In the genomic region with DNA sequence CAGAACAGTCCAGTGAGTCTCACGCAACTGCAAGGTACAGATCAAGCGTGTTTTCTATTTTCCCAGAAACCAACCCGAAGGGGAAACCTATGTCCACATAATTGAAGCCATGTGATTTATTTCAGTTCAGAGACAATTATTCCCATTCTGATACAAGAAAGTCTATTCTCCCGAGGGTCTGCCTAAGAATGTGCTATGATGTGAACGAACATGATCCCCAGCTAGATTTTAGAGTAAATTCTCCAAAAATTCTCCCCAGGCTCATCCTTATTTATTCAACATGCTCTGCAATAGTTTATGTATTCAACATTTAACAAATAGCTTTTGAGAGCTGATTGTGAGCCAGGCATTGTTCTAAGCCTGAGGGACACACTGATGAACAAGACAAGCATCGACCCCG, we compare ENCODE assay signal across 27 mouse cellular contexts.
DNase-seq lines count a peak whose midpoint lies in the region; ATAC-seq and TF ChIP-seq lines count a peak whose summit lies in the region.
"Had no signal": no experiment of that assay in that cellular context is flagged by ENCODE, and none has a peak within 500 bp of the region (broad histone marks: within the 10 kb centered on the region; RNA-seq: fewer than 3 reads in every experiment).

No protein-coding gene starts in this region.

- no peak for TF ChIP-seq POLR2A in embryonic fibroblast, embryonic 13.5 days (IDR thresholded peaks at IDR 0.05; ENCODE audit: low read depth, low read length)

- H3K36me3 ChIP-seq in lung, embryonic 15.5 days: no peaks in the 10 kb centered on the region
- H3K36me3 ChIP-seq in embryonic facial prominence, embryonic 11.5 days (replicated peaks; ENCODE audit: control insufficient read depth, insufficient read depth, low read depth, low read length): no peaks in the 10 kb centered on the region
- no peaks in the 10 kb centered on the region for H3K36me3 ChIP-seq in embryonic facial prominence, embryonic 13.5 days
- H3K36me3 ChIP-seq: heart, embryonic 12.5 days; heart, embryonic 15.5 days had no signal

- WGBS in lung, embryonic 15.5 days: 77% methylated on average over 7 of the region's 7 CpGs
- WGBS in embryonic facial prominence, embryonic 11.5 days: 47% methylated on average over 7 of the region's 7 CpGs
- 32% methylated on average over 7 of the region's 7 CpGs for WGBS in embryonic facial prominence, embryonic 13.5 days

- H3K9me3 ChIP-seq in lung, embryonic 15.5 days: no peaks in the 10 kb centered on the region
- no peaks in the 10 kb centered on the region for H3K9me3 ChIP-seq in embryonic facial prominence, embryonic 11.5 days (replicated peaks; ENCODE audit: control insufficient read depth, low read length)
- no peaks in the 10 kb centered on the region for H3K9me3 ChIP-seq in embryonic facial prominence, embryonic 13.5 days
- H3K9me3 ChIP-seq: heart, embryonic 12.5 days; heart, embryonic 15.5 days had no signal

- H3K27ac ChIP-seq in lung, embryonic 15.5 days: peak overlapping the region; percentile 79
- H3K27ac ChIP-seq in embryonic facial prominence, embryonic 11.5 days (replicated peaks; ENCODE audit: low read depth, low read length): no peak overlapping the region
- peak overlapping the region; percentile 4; the same call in 1 of the 2 replicates for H3K27ac ChIP-seq in embryonic facial prominence, embryonic 13.5 days
- H3K27ac ChIP-seq in embryonic fibroblast, embryonic 13.5 days (ENCODE audit: insufficient read depth, low read length): peak overlapping the region; percentile 8; the same call in 1 of the 2 replicates
- H3K27ac ChIP-seq: gastrocnemius, adult 2 months; heart, embryonic 15.5 days; hindbrain, embryonic 14.5 days; hindbrain, postnatal 0 days had no signal

- no peak for DNase-seq in lung, postnatal 36 days
- peak; percentile 56 for DNase-seq in embryonic facial prominence, embryonic 11.5 days (ENCODE audit: low spot score)
- DNase-seq in right cerebral cortex, postnatal 25 days: no peak
- DNase-seq in gastrocnemius, postnatal 14 days: no peak
- DNase-seq: adrenal gland, adult 8-10 months; adrenal gland, postnatal 36 days; cerebellum, adult 18-20 months; cerebellum, adult 9-10 months; cerebellum, postnatal 14 days; forebrain, postnatal 0 days; gastrocnemius, postnatal 25 days; heart, adult 18-20 months; heart, postnatal 10 days; heart, postnatal 36 days had no signal

- H3K9ac ChIP-seq in lung, embryonic 15.5 days: no peak overlapping the region
- H3K9ac ChIP-seq in embryonic facial prominence, embryonic 11.5 days (replicated peaks; ENCODE audit: low read length): no peak overlapping the region
- H3K9ac ChIP-seq in embryonic facial prominence, embryonic 13.5 days: no peak overlapping the region
- H3K9ac ChIP-seq: forebrain, postnatal 0 days; heart, embryonic 12.5 days; heart, embryonic 15.5 days; hindbrain, embryonic 14.5 days had no signal

- intact Hi-C loops in gastrocnemius, postnatal 14 days (cut with DNase I; ENCODE audit: low total_unique reads): no loop called here

- no peak for ATAC-seq in lung, embryonic 15.5 days (ENCODE audit: borderline replicate concordance, extremely low read depth, low FRiP score, low TSS enrichment)
- no peak for ATAC-seq in embryonic facial prominence, embryonic 11.5 days (replicated peaks; ENCODE audit: insufficient number of reproducible peaks, low FRiP score, low TSS enrichment, low read depth)
- ATAC-seq in embryonic facial prominence, embryonic 13.5 days (ENCODE audit: insufficient number of reproducible peaks, insufficient read depth, low FRiP score, low TSS enrichment, low read depth): no peak
- ATAC-seq: activated CD4-positive, CD25-positive, alpha-beta regulatory T cell, adult 4 months; CD4-positive, CD25-positive, alpha-beta regulatory T cell, adult 4 months; forebrain, embryonic 14.5 days; forebrain, postnatal 0 days; hindbrain, postnatal 0 days; inflammation-experienced regulatory T-cells, adult 6 months; intestine, embryonic 16.5 days had no signal

- H3K4me2 ChIP-seq in lung, embryonic 15.5 days: no peak overlapping the region
- no peak overlapping the region for H3K4me2 ChIP-seq in embryonic facial prominence, embryonic 11.5 days (ENCODE audit: low read depth, low read length)
- no peak overlapping the region for H3K4me2 ChIP-seq in embryonic facial prominence, embryonic 13.5 days
- H3K4me2 ChIP-seq: heart, embryonic 12.5 days; heart, embryonic 15.5 days; hindbrain, embryonic 14.5 days had no signal

- H3K4me3 ChIP-seq in lung, embryonic 15.5 days: no peak overlapping the region
- H3K4me3 ChIP-seq in embryonic facial prominence, embryonic 11.5 days (ENCODE audit: low read depth, low read length): no peak overlapping the region
- H3K4me3 ChIP-seq in embryonic facial prominence, embryonic 13.5 days: no peak overlapping the region
- H3K4me3 ChIP-seq in embryonic fibroblast, embryonic 13.5 days (ENCODE audit: insufficient read depth, low read length): no peak overlapping the region
- H3K4me3 ChIP-seq: gastrocnemius, adult 2 months; heart, embryonic 12.5 days; heart, embryonic 15.5 days had no signal

- peaks cover 8% of the 10 kb centered on the region; the same call in 1 of the 2 replicates for H3K4me1 ChIP-seq in lung, embryonic 15.5 days
- H3K4me1 ChIP-seq in embryonic facial prominence, embryonic 11.5 days (ENCODE audit: control insufficient read depth, insufficient read depth, low read length): no peaks in the 10 kb centered on the region
- H3K4me1 ChIP-seq in embryonic facial prominence, embryonic 13.5 days: peaks cover 17% of the 10 kb centered on the region
- peaks cover 2% of the 10 kb centered on the region; the same call in 1 of the 2 replicates for H3K4me1 ChIP-seq in embryonic fibroblast, embryonic 13.5 days (ENCODE audit: control insufficient read depth, insufficient read depth, low read length)
- H3K4me1 ChIP-seq: heart, embryonic 12.5 days had no signal

- H3K27me3 ChIP-seq in lung, embryonic 15.5 days: no peaks in the 10 kb centered on the region
- H3K27me3 ChIP-seq in embryonic facial prominence, embryonic 11.5 days (ENCODE audit: control insufficient read depth, insufficient read depth, low read length): no peaks in the 10 kb centered on the region
- no peaks in the 10 kb centered on the region for H3K27me3 ChIP-seq in embryonic facial prominence, embryonic 13.5 days
- H3K27me3 ChIP-seq: heart, embryonic 12.5 days; heart, embryonic 15.5 days had no signal

- no peak for TF ChIP-seq CTCF in embryonic fibroblast, embryonic 13.5 days (IDR thresholded peaks at IDR 0.05; ENCODE audit: borderline replicate concordance, insufficient read depth, low read length)
